Mouse (Mus musculus): ENCODE results near the gene Barhl1.

Barhl1 gene

GRCm38 (mm10) chr2:28916513-28916865, at the start of gene Barhl1:
Barhl1 (minus strand) TSS chr2:28916668.
- DNase-seq (ENCODE audit: low spot score in 2 of 2) = no peak

DNA sequence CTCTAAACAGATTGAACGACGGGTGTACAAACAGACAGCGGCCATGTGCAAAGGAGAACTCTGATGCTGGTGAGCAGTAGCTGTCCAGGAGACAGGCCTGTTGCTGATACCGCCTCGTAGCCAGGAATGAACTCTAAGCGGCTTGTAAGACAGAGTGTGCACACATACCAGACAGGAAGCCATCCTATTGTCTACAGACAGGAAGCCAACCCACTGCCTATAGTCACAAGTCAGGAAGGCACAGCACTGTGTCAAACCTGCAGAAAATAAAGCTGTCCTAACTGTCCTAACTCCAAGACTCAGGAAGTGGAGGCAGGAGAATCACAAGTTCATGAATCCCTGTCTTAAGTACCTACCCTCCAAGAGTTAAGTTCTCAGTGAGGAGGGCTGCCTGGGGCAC, 47.1 kb upstream of the Barhl1 start:
- DNase-seq (ENCODE audit: low spot score in 2 of 2) = no peak

DNA sequence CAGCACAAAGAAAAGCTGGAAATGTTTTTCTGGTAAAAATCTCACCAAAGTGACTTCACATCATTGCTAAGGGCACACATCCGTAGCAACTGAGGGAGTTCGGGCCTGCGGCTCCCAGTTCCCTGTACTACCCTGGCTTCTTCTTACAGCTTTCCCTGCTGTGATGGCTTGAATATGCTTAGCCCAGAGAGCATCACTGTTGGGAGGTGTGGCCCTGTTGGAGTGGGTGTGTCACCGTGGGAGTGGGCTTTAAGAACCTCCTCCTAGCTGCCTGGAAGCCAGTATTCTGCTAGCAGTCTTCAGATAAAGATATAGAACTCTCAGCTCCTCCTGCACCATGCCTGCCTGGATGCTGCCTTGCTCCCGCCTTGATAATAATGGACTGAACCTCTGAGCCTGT, 45.2 kb upstream of the Barhl1 start:
- DNase-seq (ENCODE audit: low spot score in 2 of 2) = no peak

DNA sequence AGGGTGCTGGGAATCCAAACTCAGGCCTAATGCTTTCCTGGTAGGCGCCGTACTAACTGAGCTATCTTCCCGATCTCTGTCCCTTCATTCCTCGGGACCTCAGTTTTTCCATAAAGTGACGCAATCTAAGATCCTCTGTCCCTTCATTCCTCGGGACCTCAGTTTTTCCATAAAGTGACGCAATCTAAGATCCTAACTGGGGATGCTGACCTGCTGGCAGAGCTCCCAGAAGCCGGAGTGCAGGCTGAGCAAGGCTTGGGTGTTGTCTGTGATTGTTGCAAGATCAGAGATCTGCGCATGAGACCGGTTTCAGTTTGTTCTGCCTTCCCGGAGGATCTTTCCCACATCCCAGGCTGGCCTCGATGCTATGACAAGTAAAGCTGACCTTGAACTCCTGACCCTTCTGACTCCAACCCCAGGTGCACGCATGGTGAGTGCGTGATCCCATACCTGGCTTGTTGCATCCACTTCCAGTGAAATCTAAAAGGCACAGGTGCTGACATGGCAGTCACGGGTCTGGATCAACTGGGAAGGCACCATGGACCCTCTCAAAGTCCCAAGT, 44.6 kb upstream of the Barhl1 start:
- DNase-seq (ENCODE audit: low spot score in 2 of 2) = no peak

DNA sequence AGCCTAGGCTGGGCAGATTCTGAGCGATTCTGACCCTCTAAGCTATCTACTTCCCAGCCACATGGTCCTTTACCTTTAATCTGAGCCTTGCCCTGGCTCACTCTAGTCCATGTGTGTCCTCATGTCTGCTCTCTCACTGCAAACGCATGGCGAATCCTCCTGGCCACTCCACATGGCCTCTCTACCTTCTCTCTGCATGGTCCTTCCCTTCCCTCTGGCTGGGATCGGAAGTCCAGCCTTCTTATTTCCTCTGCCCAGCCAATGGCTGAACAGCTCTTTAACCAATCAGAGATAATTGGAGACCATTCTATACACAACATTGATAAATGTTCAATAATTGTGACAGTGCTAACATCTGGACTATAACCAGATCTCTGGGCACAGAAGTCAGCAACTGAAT, 40.4 kb upstream of the Barhl1 start:
- no peak for DNase-seq (ENCODE audit: low spot score in 2 of 2)

DNA sequence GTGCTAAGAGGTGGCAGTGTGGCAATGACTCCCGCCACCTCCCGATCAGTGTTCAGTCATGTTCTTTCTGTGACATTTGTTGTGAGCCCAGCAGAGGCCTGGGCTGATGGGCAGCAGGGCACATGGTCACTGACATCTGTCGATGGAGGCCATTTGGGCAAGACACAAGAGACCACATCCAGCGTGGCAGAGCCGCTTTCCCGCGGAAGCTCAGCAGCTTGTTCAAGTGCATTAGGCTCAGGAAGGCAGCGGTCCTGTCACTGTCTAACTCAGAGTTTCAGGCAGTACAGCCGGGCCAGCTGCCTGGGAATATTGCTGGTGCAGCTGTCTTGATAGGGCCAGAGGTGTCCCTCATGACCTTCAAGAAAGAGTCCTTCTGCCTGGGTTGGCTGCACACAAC, 38.1 kb upstream of the Barhl1 start:
- DNase-seq (ENCODE audit: low spot score in 2 of 2) = no peak

DNA sequence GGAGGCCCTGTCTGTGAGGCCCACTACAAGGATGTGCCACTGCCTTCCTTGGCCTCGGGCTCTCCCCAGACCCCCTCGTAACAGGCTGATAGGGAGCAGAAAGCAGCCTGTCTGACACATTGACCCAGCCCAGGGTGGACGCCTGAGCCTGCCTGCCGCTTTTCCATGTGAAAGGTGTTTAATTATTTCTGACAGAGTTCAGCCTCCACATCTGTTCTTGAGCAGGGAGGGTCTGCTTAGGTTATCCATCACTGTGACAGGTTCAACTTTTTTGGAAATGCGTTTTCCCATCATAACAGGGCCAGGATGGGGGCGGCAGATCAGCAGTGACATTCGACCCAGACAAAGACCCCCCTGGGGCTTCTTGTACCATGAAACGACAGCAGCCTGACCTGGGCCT, 36.5 kb upstream of the Barhl1 start:
- no peak for DNase-seq (ENCODE audit: low spot score in 2 of 2)

DNA sequence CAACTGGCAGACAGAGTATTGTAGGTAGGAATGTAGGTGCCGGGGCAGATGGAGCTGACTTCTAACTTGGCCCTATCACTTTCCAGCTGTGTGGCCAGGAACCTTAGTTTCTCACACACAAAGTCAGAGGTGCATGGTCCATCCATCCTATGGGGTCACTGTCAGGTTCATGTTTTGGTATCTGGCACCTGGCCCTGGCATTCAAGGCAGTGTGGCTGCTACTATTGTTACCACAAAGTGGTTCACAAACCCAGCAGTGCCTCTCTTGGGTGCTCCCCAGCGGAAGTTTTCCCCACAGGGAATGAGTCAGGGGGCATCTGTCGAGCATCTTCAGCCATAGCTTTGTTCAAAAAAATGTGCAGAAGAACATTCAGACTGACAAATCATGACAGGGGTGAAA, 29.8 kb upstream of the Barhl1 start:
- no peak for DNase-seq (ENCODE audit: low spot score in 2 of 2)

- no peak for DNase-seq (ENCODE audit: low spot score in 2 of 2)
These were observed 28.9 kb upstream of the Barhl1 start for GRCm38 (mm10) chr2:28945388-28945787.

DNA sequence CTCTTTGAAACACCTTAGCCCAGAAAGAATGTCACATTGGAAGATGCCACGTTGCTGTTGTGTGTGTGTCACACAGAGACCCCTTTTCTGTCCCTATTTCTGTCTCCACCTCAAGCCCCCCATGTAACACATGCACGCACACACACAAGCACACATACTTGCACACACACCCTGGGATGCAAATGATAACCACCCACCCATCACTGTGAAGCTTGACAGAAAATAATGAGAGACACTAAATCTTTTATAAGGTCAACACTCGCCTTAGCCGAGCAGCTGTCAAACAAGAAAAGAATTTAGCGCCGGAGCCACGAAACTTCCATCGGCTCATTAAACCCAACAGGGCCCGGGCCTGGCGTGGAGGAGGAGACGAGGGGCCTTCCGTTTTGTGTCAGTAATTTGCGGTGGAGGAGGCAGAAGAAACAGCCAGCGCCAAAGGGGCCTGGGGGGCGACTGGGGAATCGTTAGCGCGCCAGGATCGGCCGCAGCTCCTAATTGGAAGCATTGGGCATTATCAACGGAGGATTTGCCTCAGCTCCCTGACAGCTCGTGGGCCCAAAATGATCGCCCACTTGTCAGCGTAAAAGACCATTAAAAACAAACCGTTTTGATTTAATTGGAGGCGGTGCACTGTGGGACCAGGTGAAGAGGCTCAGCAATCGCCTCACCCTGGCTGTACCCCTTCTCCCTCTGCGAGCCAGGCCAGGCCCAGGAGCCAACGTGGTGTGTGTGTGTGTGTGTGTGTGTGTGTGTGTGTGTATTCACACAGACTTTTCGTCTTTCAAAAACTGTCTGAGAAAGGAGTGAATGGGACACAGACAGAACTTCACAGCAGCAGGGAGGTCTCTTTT, 27.4 kb upstream of the Barhl1 start:
- no peak for DNase-seq (ENCODE audit: low spot score in 2 of 2)

- DNase-seq (ENCODE audit: low spot score in 2 of 2) = no peak
These were observed 22.5 kb upstream of the Barhl1 start for GRCm38 (mm10) chr2:28938997-28939396.

GRCm38 (mm10) chr2:28930571-28930970, 14.1 kb upstream of the Barhl1 start:
- DNase-seq (ENCODE audit: low spot score in 2 of 2) = no peak

GRCm38 (mm10) chr2:28923912-28924311, 7.4 kb upstream of the Barhl1 start:
- DNase-seq (ENCODE audit: low spot score in 2 of 2) = peak; percentile 68 to 79

GRCm38 (mm10) chr2:28919001-28919400, 2.5 kb upstream of the Barhl1 start:
- no peak for DNase-seq (ENCODE audit: low spot score in 2 of 2)

GRCm38 (mm10) chr2:28917518-28918361, 1.3 kb upstream of the Barhl1 start:
- no peak for DNase-seq (ENCODE audit: low spot score in 2 of 2)

DNA sequence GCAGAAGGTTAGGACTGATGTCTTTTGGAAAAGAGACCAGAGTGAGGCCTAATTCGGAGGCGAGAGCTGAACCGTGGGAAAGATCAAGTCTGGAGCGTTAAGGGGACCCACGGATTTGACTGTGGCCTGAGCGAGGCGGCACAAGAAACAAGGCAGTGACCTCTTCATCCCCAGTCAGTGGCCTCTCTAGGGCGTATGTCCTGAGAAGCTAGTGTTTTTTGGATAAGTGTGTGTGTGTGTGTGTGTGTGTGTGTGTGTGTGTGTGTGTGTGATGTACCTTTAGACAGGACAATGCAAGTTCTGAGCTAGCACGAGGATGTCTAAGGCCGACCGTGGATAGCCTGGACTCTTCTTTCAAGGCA, 669 bp upstream of the Barhl1 start:
- DNase-seq (ENCODE audit: low spot score in 2 of 2) = no peak

DNA sequence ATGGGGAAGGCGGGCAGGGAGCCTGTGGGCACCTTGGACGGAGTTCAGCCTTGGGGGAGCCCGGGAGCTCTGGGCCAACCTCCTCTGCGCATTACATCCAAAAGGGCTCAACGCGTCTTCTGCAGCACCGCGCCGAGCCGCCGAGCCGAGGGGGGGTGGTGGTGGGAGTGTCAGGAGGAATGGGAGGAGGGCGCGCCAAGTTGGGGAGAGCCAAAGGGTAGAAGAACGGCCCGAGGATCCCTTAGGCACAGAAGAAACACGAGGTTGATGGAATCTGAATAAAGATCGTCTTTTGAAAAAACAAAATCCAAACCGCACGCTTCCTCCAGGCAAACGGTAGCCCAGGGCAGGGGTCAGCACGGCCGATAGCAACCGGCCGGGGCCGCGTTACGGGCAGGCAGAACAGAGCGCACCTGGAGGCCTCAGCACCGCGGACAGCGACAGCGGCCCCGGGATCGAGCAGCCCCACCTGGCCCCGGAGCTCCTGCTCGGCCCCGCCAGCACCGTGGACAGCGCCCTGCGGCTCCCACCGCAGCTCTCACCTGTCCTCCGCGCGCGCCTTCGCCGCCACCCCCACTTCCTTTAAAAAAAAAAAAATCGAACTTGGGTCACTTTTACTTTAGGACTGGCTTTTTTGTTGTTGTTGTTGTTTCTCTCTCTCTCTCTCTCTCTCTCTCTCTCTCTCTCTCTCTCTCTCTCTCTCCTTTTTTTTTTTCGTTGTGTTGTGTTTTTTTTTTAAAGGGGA, 528 bp downstream of the Barhl1 start:
- no peak for DNase-seq (ENCODE audit: low spot score in 2 of 2)

DNA sequence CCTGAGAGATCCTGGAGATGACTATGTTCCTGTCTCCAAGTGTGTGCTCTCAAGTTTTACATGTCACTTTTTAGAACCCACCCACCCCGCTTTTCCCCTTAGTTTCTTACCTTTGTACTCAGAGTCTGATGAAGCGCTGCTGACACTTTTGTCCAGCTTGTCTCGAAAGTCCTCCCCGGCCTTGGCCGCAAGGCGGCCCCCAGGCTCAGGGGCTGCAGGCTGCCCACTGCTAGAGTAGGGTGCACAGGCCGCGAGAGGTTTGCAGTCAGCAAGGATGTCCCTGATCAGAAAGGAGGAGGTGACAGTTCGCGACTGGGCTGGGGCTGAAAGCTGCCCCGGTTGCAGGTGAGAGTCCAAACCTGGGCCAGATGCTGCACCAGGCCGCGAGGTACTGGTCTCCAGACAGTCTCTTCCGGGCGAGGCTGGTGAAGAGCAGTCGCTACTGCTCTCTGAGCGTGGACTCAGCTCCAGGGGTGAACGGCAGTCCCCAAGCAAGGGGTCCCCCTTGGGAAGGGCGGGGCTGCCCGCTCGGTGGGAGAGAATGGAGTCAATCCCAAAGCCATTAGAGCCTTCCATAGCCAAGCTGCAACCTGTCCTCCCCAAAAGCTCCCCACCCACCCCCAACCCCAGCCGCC, 1.2 kb downstream of the Barhl1 start:
- DNase-seq (ENCODE audit: low spot score in 2 of 2) = no peak

DNA sequence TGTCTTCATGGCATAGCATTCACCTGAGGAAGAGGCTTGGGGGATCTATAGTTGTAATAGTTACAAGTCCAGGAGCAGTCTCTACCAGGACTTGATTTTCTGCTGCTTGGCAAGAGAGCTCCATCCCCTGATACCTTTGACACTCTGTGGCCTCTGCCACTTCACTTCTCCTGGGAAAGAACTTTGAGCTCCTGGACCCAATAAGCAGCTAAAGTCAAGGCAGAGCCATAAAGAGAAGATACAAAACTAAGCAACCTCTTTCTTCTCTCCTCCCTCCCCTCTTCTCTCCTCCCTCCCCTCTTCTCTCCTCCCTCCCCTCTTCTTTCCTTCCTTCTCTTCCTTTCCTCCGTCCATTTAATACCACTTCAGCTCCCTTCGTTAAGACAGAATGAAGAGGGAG, 2.3 kb downstream of the Barhl1 start:
- DNase-seq (ENCODE audit: low spot score in 2 of 2) = no peak

DNA sequence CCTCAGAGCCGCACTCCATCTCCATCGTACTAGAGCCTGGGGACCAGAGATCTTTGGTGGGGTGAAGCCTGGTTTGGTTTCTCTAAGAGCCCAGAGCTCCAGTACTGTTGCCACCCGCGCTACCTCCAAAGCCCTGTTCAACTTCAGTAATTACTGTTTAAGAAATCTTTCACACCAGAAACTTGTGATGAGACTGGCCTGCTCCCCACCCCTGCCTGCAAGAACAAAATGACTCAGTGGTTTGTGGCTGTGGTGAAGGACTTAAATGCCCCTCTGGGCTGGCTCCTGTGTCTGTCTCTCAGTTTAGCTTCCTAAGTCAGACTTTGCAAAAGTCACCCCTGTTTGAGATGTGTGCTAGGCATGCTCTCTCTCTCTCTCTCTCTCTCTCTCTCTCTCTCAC, 3.5 kb downstream of the Barhl1 start:
- DNase-seq (ENCODE audit: low spot score in 2 of 2) = no peak

DNA sequence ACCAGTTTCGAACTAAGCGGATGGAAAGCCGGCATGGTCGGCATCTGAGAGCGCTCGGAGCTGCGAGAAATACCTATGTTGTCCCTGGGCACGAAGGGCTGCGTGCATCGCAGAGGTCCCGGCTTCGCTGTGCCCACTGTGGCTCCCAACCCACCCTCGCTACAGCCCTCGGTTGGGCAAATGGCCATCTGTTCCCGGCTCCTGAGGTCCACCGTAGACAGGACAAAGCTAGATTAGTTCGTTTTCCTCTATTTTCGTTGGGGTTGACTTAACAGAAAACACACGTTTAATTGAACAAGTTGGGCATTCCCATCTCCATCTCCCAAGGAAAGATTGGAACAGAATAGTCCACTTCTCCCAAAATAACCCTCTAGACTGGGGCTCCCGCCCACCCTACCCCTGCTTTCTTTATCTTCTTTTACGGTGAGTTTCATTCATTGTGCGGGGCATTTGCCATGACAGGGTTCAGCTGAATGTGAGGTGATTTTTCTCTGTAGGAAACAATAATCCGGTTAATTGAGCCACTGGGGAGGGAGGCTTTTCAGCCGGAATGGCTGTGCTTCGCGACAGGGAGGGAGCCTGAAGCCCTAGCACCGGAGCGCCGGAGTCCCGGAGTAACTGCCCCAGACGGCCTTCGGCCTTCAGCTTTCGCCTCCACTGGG, 4.3 kb downstream of the Barhl1 start:
- no peak for DNase-seq (ENCODE audit: low spot score in 2 of 2)
